Mouse (Mus musculus) C2C12 (cell line): ENCODE data around the gene Gtf2h1. TPM values are rescaled to one million over a fixed set of nuclear protein-coding genes. Genes with fewer than 3 reads are reported as not detected.

Source experiments
- H3K27me3 ChIP-seq: one replicate; pipeline ENCODE4 v1.6.1; 2011; ENCODE audit not compliant: control insufficient read depth, insufficient read depth, insufficient read length
- H3K36me3 ChIP-seq: one replicate; pipeline ENCODE4 v1.6.1; 2011; ENCODE audit not compliant: control insufficient read depth, insufficient read depth
- H3K4me3 ChIP-seq: one replicate; pipeline ENCODE4 v1.5.1; 2011; ENCODE audit warnings: mild to moderate bottlenecking, control low read depth; ENCODE audit not compliant: poor library complexity, insufficient read depth, severe bottlenecking
- H3K79me2 ChIP-seq: one replicate; pipeline ENCODE4 v1.6.1; 2011; ENCODE audit not compliant: control insufficient read depth, insufficient read depth
- H3K79me3 ChIP-seq: one replicate; pipeline ENCODE4 v1.6.1; 2011; ENCODE audit warnings: low read depth, control low read depth
- H3ac ChIP-seq: one replicate; pipeline ENCODE3; 2011; ENCODE audit warnings: low read depth; ENCODE audit not compliant: control insufficient read depth, insufficient read length
- CEBPB ChIP-seq: IDR thresholded peaks from one replicate; pipeline ENCODE4 v1.6.1; 2011; ENCODE audit warnings: low read depth, mild to moderate bottlenecking, control low read depth, moderate library complexity
- CTCF ChIP-seq: IDR thresholded peaks from one replicate; pipeline ENCODE4 v1.5.1; 2011; ENCODE audit not compliant: control insufficient read depth, insufficient read depth, insufficient read length
- FOSL1 ChIP-seq: IDR thresholded peaks from one replicate; pipeline ENCODE4 v1.8.0; 2011; ENCODE audit warnings: mild to moderate bottlenecking, low read length; ENCODE audit not compliant: poor library complexity, insufficient read depth, severe bottlenecking
- MAX ChIP-seq: IDR thresholded peaks from one replicate; pipeline ENCODE4 v1.6.1; 2011; ENCODE audit warnings: mild to moderate bottlenecking, control low read depth
- MYOD1 ChIP-seq: IDR thresholded peaks from one replicate; pipeline ENCODE4 v1.6.1; 2011; ENCODE audit warnings: low read depth; ENCODE audit not compliant: control insufficient read depth, insufficient read length
- MYOG ChIP-seq: IDR thresholded peaks from one replicate; pipeline ENCODE4 v1.6.1; 2011; ENCODE audit not compliant: control insufficient read depth, insufficient read length; ENCODE audit errors: extremely low read depth
- USF1 ChIP-seq: IDR thresholded peaks from one replicate; pipeline ENCODE4 v1.6.1; 2011; ENCODE audit warnings: low read depth, mild to moderate bottlenecking, control low read depth, moderate library complexity
- polyA plus RNA-seq: library from polyadenylated mRNA; unstranded; fragments of >200 nt; fragmentation: generic; extraction: Trizol; gene quantifications from one replicate; pipeline ENCODE4 v1.2.1, GENCODE M21; 2012; ENCODE audit warnings: missing spikeins

Gtf2h1 gene
- polyA plus RNA-seq, 1 experiment = 19.9 TPM

- TF ChIP-seq CTCF (no peak), MAX (no peak), MYOD1 (no peak), USF1 (no peak), CEBPB (no peak), MYOG (no peak), FOSL1 (no peak)
- Histone ChIP-seq H3K36me3 (no peaks in the 10 kb centered on the region), H3K4me3 (no peak overlapping the region), H3K79me2 (no peaks in the 10 kb centered on the region), H3ac (no peak overlapping the region), H3K79me3 (no peaks in the 10 kb centered on the region), H3K27me3 (no peaks in the 10 kb centered on the region)
Observed at GRCm38 (mm10) chr7:46838891-46839302, 43.0 kb downstream of the Gtf2h1 start.

- Histone ChIP-seq H3ac (no peak overlapping the region), H3K4me3 (no peak overlapping the region)
- TF ChIP-seq FOSL1 (no peak), MAX (no peak), USF1 (no peak), CEBPB (no peak), MYOG (no peak), MYOD1 (no peak), CTCF (no peak)
Observed at GRCm38 (mm10) chr7:46839446-46839845, 43.5 kb downstream of the Gtf2h1 start.

DNA sequence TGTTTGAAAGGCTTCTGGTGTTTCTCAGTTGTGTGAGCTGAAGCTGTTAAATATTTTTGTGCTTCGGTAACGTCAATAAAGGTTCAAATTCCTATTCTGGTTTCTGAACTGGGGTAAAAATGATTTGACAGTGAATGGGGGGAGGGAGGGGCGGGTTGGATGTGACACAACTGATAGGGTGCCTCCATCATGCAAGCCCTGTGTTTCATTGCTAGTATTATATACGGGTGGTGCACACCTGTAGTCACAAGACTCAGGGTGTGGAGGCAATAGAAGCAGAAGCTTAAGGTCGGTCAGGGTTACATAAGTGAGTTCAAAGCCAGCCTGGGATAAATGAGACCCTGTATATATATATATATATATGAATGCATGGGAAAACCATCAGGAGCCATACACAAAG is 44.0 kb downstream of the Gtf2h1 start:
- Histone ChIP-seq H3K79me2 (no peaks in the 10 kb centered on the region), H3K27me3 (no peaks in the 10 kb centered on the region), H3K79me3 (no peaks in the 10 kb centered on the region), H3K4me3 (no peak overlapping the region), H3ac (no peak overlapping the region), H3K36me3 (no peaks in the 10 kb centered on the region)
- TF ChIP-seq MYOD1 (no peak), FOSL1 (no peak), MYOG (no peak), MAX (no peak), USF1 (no peak)

More at GRCm38 (mm10) chr7:46839446-46839845, 43.5 kb downstream of the Gtf2h1 start:
- Histone ChIP-seq H3K27me3 (no peaks in the 10 kb centered on the region), H3K36me3 (no peaks in the 10 kb centered on the region), H3K79me2 (no peaks in the 10 kb centered on the region), H3K79me3 (no peaks in the 10 kb centered on the region)

GRCm38 (mm10) chr7:46840326-46840725 is 44.4 kb downstream of the Gtf2h1 start:
- no peaks in the 10 kb centered on the region for H3K27me3 ChIP-seq
- H3K79me2 ChIP-seq = peaks cover 3% of the 10 kb centered on the region
- no peak overlapping the region for H3ac ChIP-seq
- no peaks in the 10 kb centered on the region for H3K36me3 ChIP-seq
- TF ChIP-seq USF1 (no peak), CTCF (no peak), MYOD1 (no peak), CEBPB (no peak), MAX (no peak), FOSL1 (no peak), MYOG (no peak)
- no peak overlapping the region for H3K4me3 ChIP-seq
- no peaks in the 10 kb centered on the region for H3K79me3 ChIP-seq

DNA sequence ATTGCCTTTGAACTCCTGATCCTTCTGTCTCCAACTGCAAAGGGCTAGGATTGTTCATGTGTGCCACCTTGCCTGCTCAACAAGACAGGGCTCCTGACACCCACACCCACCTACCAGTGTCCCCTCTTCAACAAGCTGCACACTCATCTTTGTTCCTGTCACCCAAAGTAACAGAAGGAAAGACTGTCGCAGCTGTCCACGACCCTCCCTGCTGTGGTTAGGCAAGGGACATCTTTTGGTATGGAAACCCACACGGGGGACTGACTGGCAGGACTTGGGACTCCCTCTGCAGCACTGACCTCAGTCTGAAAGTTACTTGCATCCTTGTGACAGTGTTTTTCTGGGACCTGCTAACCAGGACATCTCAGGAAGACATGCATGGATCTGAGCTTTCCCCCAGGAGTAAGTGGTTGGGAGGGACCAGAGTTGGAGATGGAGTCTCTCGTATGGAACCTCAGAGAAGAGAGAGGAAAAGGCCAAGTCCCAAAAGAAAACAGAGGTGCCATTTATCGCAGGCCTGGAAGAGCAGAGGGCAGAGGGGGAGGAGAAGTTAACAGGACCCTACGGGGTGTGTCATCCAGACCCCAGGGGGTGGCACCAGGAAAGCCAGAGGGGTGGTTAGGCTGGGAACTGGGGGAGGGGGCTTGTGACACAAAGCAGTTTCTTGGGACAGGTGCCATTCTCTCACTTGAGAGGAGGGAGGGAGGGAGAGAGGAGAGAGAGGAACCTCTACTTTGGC is 45.1 kb downstream of the Gtf2h1 start, which contains the start of gene Ldha:
Gene Ldha, plus strand, starts transcription at position 689 of the 739 bp plus-strand sequence.
- Histone ChIP-seq H3K79me3 (peaks cover 2% of the 10 kb centered on the region), H3K27me3 (no peaks in the 10 kb centered on the region), H3K79me2 (peaks cover 9% of the 10 kb centered on the region), H3K4me3 (no peak within 1 kb of the TSS), H3ac (no peak within 1 kb of the TSS), H3K36me3 (no peaks in the 10 kb centered on the region)
- TF ChIP-seq CTCF (no peak), MAX (no peak), MYOG (no peak), FOSL1 (no peak), USF1 (no peak), MYOD1 (no peak), CEBPB (no peak)

DNA sequence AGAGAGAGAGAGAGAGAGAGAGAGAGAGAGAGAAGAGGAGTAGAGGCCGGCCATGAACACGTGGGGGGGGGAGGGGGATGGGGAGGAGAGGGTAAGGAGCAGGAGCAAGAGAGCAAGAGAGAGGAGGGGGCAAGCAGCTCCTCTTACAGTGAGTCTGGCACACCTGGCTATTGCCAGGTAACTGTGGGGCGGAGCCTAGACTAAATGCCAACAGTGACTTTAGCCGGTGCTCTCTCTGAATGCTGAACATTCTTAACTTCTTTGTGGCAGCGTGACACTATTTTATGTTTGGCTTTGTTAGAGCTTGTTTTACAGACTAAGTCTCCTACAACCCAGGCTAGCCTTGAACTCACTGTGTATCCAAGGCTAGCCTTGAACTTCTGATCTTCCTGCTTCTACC is 46.4 kb downstream of the Gtf2h1 start:
- peaks cover 15% of the 10 kb centered on the region for H3K79me3 ChIP-seq
- no peaks in the 10 kb centered on the region for H3K27me3 ChIP-seq
- H3K36me3 ChIP-seq = no peaks in the 10 kb centered on the region
- TF ChIP-seq CTCF = no peak
- TF ChIP-seq MAX = no peak
- TF ChIP-seq MYOD1 = no peak
- TF ChIP-seq MYOG = no peak
- TF ChIP-seq USF1 = no peak
- no peak for TF ChIP-seq CEBPB
- TF ChIP-seq FOSL1 = no peak
- no peak overlapping the region for H3K4me3 ChIP-seq
- no peak overlapping the region for H3ac ChIP-seq
- peaks cover 23% of the 10 kb centered on the region for H3K79me2 ChIP-seq
